ENCODE assay signal across 20 mouse cellular contexts in the genomic region with DNA sequence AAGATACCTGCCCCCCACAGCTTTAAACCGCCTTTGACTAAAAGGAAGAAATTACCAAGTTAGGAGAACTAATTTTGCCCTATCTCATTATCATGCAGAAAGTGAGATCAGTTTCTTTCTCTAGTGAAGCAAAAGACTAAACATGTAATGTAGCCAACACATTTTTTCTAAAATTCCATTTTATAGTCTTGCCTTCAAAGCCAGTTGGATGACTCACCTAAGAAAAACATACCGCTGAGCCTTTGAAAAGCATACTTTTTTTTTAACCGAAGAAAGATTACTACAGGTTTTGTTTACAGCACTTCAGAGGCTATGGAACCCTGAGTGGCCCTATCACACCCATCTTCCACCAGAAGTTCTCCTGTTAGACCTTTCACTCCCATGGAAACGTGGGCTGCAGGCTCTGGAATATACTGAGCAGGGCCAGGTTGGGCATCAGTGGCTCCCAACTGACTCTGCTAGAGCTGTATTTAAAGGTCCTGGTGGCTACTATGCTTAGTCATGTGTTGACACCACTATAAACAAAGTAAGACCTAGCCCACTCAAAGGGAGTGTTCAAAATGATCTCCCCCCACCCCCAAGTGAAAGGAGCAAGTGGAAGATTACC. TPM values are rescaled to one million over a fixed set of nuclear protein-coding genes. Genes with fewer than 3 reads are reported as not detected.
DNase-seq lines count a peak whose midpoint lies in the region; ATAC-seq and TF ChIP-seq lines count a peak whose summit lies in the region.
"Had no signal": no experiment of that assay in that cellular context is flagged by ENCODE, and none has a peak within 500 bp of the region (broad histone marks: within the 10 kb centered on the region; RNA-seq: fewer than 3 reads in every experiment).

No protein-coding gene starts in this region.

- TF ChIP-seq EP300 in MEL (IDR thresholded peaks at IDR 0.05; ENCODE audit: low read depth in 1 of 2, low read length in 2 of 2) = no peak
- TF ChIP-seq EP300 in stomach, postnatal 0 days (optimal IDR thresholded peaks at IDR 0.05) = no peak

- peaks cover 15 to 25% of the 10 kb centered on the region in 2 experiments for H3K36me3 ChIP-seq in MEL (ENCODE audit: control insufficient read depth in 1 of 2, insufficient read depth in 2 of 2, low read length in 2 of 2)
- H3K36me3 ChIP-seq in stomach, postnatal 0 days (ENCODE audit: control insufficient read depth, insufficient read depth, low read length) = no peaks in the 10 kb centered on the region
- H3K36me3 ChIP-seq in kidney, embryonic 15.5 days = no peaks in the 10 kb centered on the region
- H3K36me3 ChIP-seq: limb, embryonic 15.5 days; liver, embryonic 15.5 days had no signal

- H3K9me3 ChIP-seq in MEL (replicated peaks; ENCODE audit: insufficient read depth, low read length) = no peaks in the 10 kb centered on the region
- H3K9me3 ChIP-seq in stomach, postnatal 0 days (ENCODE audit: control insufficient read depth, low read length) = no peaks in the 10 kb centered on the region
- no peaks in the 10 kb centered on the region for H3K9me3 ChIP-seq in kidney, embryonic 15.5 days (replicated peaks)
- H3K9me3 ChIP-seq: heart, embryonic 15.5 days; limb, embryonic 15.5 days; liver, embryonic 15.5 days had no signal

- no peak overlapping the region for H3K4me2 ChIP-seq in stomach, postnatal 0 days (replicated peaks; ENCODE audit: low read depth)
- H3K4me2 ChIP-seq in kidney, embryonic 15.5 days = no peak overlapping the region
- H3K4me2 ChIP-seq: heart, embryonic 15.5 days; limb, embryonic 15.5 days; liver, embryonic 15.5 days had no signal

- peaks cover 7 to 8% of the 10 kb centered on the region in 2 experiments; a peak in 3 of 4 replicates for H3K4me1 ChIP-seq in MEL (ENCODE audit: control insufficient read depth in 1 of 2, insufficient read depth in 2 of 2, low read length in 2 of 2)
- peaks cover 16% of the 10 kb centered on the region for H3K4me1 ChIP-seq in embryonic fibroblast, embryonic 13.5 days (ENCODE audit: control insufficient read depth, insufficient read depth, low read length)
- no peaks in the 10 kb centered on the region for H3K4me1 ChIP-seq in stomach, postnatal 0 days (replicated peaks; ENCODE audit: control insufficient read depth, insufficient read depth)
- no peaks in the 10 kb centered on the region; the same call in 1 of the 2 replicates for H3K4me1 ChIP-seq in kidney, embryonic 15.5 days
- H3K4me1 ChIP-seq: liver, embryonic 15.5 days had no signal

- TF ChIP-seq CTCF in layer of hippocampus, adult 2 months (conservative IDR thresholded peaks at IDR 0.05) = no peak
- no peak for TF ChIP-seq CTCF in MEL (IDR thresholded peaks at IDR 0.05 in 2 of 3, conservative IDR thresholded peaks at IDR 0.05 in 1 of 3; ENCODE audit: control insufficient read depth in 1 of 3, insufficient read depth in 1 of 3, low read depth in 2 of 3, low read length in 3 of 3, poor library complexity in 1 of 3, severe bottlenecking in 1 of 3)
- no peak for TF ChIP-seq CTCF in embryonic fibroblast, embryonic 13.5 days (IDR thresholded peaks at IDR 0.05; ENCODE audit: borderline replicate concordance, insufficient read depth, low read length)
- no peak for TF ChIP-seq CTCF in stomach, postnatal 0 days (IDR thresholded peaks at IDR 0.05; ENCODE audit: low read depth)

- H3K79me2 ChIP-seq in MEL (ENCODE audit: control insufficient read depth, insufficient read depth, low read length, poor library complexity) = peaks cover 14% of the 10 kb centered on the region

- H3K27me3 ChIP-seq in MEL (ENCODE audit: control insufficient read depth in 1 of 2, insufficient read depth in 2 of 2, low read length in 2 of 2) = no peaks in the 10 kb centered on the region
- H3K27me3 ChIP-seq in stomach, postnatal 0 days (ENCODE audit: control insufficient read depth, insufficient read depth, low read length) = no peaks in the 10 kb centered on the region
- H3K27me3 ChIP-seq in kidney, embryonic 15.5 days = no peaks in the 10 kb centered on the region
- H3K27me3 ChIP-seq: heart, embryonic 15.5 days; limb, embryonic 15.5 days; liver, embryonic 15.5 days had no signal

- H3K9ac ChIP-seq in MEL (ENCODE audit: control insufficient read depth, low read depth, low read length, poor library complexity, severe bottlenecking) = no peak overlapping the region
- H3K9ac ChIP-seq in stomach, postnatal 0 days (ENCODE audit: low read length) = no peak overlapping the region
- no peak overlapping the region for H3K9ac ChIP-seq in kidney, embryonic 15.5 days
- H3K9ac ChIP-seq: heart, embryonic 15.5 days; limb, embryonic 15.5 days; liver, embryonic 15.5 days had no signal

- WGBS in stomach, postnatal 0 days = 32% methylated on average over 4 of the region's 4 CpGs
- WGBS in kidney, embryonic 15.5 days = 64% methylated on average over 4 of the region's 4 CpGs

- DNase-seq in layer of hippocampus, adult 2 months (ENCODE audit: low spot score in 2 of 2) = no peak
- no peak for DNase-seq in layer of hippocampus, postnatal 14 days (ENCODE audit: low spot score in 2 of 2)
- DNase-seq in MEL (ENCODE audit: low read depth, low spot score) = no peak
- no peak for DNase-seq in stomach, postnatal 0 days (ENCODE audit: low spot score)
- DNase-seq in embryo, embryonic 9.5 days (ENCODE audit: extremely low spot score) = no peak
- DNase-seq in layer of hippocampus, postnatal 10 days (ENCODE audit: low spot score in 2 of 2) = no peak
- DNase-seq: adrenal gland, postnatal 10 days; cerebellum, adult 2 months; cerebellum, postnatal 36 days; heart, adult 18-20 months; kidney, adult 9 months; lung, postnatal 14 days; retina, postnatal 1 day had no signal

- 0 out of 2 replicates have a peak, but pooled peaks have one; percentile 51 for ATAC-seq in stomach, postnatal 0 days (ENCODE audit: low FRiP score, low TSS enrichment)
- ATAC-seq in kidney, embryonic 15.5 days (replicated peaks; ENCODE audit: low FRiP score) = no peak
- ATAC-seq: hindbrain, postnatal 0 days; midbrain, embryonic 16.5 days had no signal

- H3K27ac ChIP-seq in layer of hippocampus, adult 2 months = 0 out of 2 replicates have a peak overlapping the region, but pooled peaks have one; percentile 0
- H3K27ac ChIP-seq in MEL (ENCODE audit: control insufficient read depth, low read depth, low read length) = no peak overlapping the region
- H3K27ac ChIP-seq in embryonic fibroblast, embryonic 13.5 days (ENCODE audit: insufficient read depth, low read length) = peak overlapping the region; percentile 65
- H3K27ac ChIP-seq in stomach, postnatal 0 days (replicated peaks) = peak overlapping the region; percentile 36; the same call in 1 of the 2 replicates
- no peak overlapping the region for H3K27ac ChIP-seq in kidney, embryonic 15.5 days
- H3K27ac ChIP-seq: heart, embryonic 15.5 days; hindbrain, postnatal 0 days; limb, embryonic 15.5 days; liver, embryonic 15.5 days had no signal

- TF ChIP-seq RAD21 in MEL (IDR thresholded peaks at IDR 0.05; ENCODE audit: low read depth, low read length) = no peak

- H3K4me3 ChIP-seq in layer of hippocampus, adult 2 months = no peak overlapping the region
- no peak overlapping the region for H3K4me3 ChIP-seq in MEL (ENCODE audit: control insufficient read depth in 1 of 2, insufficient read depth in 1 of 2, low read depth in 2 of 2, low read length in 2 of 2)
- H3K4me3 ChIP-seq in embryonic fibroblast, embryonic 13.5 days (ENCODE audit: insufficient read depth, low read length) = no peak overlapping the region
- H3K4me3 ChIP-seq in stomach, postnatal 0 days (ENCODE audit: low read depth, low read length) = no peak overlapping the region
- no peak overlapping the region for H3K4me3 ChIP-seq in kidney, embryonic 15.5 days (replicated peaks)
- H3K4me3 ChIP-seq: heart, embryonic 15.5 days; limb, embryonic 15.5 days; liver, embryonic 15.5 days had no signal

- TF ChIP-seq POLR2A in MEL (IDR thresholded peaks at IDR 0.05; ENCODE audit: control insufficient read depth in 1 of 2, insufficient read depth in 1 of 2, low read depth in 1 of 2, low read length in 2 of 2, poor library complexity in 1 of 2) = no peak
- no peak for TF ChIP-seq POLR2A in embryonic fibroblast, embryonic 13.5 days (IDR thresholded peaks at IDR 0.05; ENCODE audit: low read depth, low read length)

TF ChIP-seq in MEL, 35 proteins besides CTCF, POLR2A, EP300 and RAD21:
- TF ChIP-seq TAL1 (IDR thresholded peaks at IDR 0.05; ENCODE audit: low read length) (no peak), ZNF384 (IDR thresholded peaks at IDR 0.05; ENCODE audit: low read depth, low read length) (peak; percentile 38; the same call in 1 of the 2 replicates)

RNA-seq across cellular contexts. Expression of gene Pfkp, which starts 22.0 kb away (rescaled TPM):
- 100 to 1,000 TPM; 210 to 212 TPM for total RNA-seq in layer of hippocampus, adult 2 months (2021)
- total RNA-seq in layer of hippocampus, postnatal 14 days (2021) = 100 to 1,000 TPM; 245 to 257 TPM
- total RNA-seq in MEL (2012; rRNA removed) = 53.3 and 103 TPM in 2 replicates
- polyA plus RNA-seq in MEL (2012; ENCODE audit: insufficient read depth in 1 of 2, insufficient read length in 2 of 2, low read depth in 1 of 2, low replicate concordance in 2 of 2, missing spikeins in 1 of 2) = 100 to 1,000 TPM in 1 of 2 experiments, not detected in 1; 175 TPM
- polyA plus RNA-seq in embryonic fibroblast, embryonic 13.5 days (2011; ENCODE audit: insufficient read length, low read depth, missing spikeins) = 33.6 and 47.4 TPM in 2 replicates
- 34.7 and 41.1 TPM in 2 replicates for polyA plus RNA-seq in stomach, postnatal 0 days (2015; fragmentation: Nextera tagmentation; extraction: Ambion mirVana)
- total RNA-seq in layer of hippocampus, postnatal 10 days (2021) = 100 to 1,000 TPM; 323 to 335 TPM
- polyA plus RNA-seq in kidney, embryonic 15.5 days (2015; fragmentation: Nextera tagmentation; extraction: Ambion mirVana) = 25.6 and 28.3 TPM in 2 replicates

Comparison
In these comparisons a context has a peak if more than half of its experiments do, and no peak if none do; other contexts are left out.
1. H3K27ac ChIP-seq: peak in layer of hippocampus, adult 2 months (single experiment), embryonic fibroblast, embryonic 13.5 days (single experiment) and stomach, postnatal 0 days (single experiment); none in MEL (single experiment) and kidney, embryonic 15.5 days (single experiment).